Mouse (Mus musculus): ENCODE data around the gene Izumo4. TPM values are rescaled to one million over a fixed set of nuclear protein-coding genes. Genes with fewer than 3 reads are reported as not detected.
A peak's percentile ranks its signal among the peaks of the same experiment; 100 is the strongest.

The Izumo4 gene
- polyA plus RNA-seq, 1 experiment from 2014 or later, result 7.9 TPM

DNA sequence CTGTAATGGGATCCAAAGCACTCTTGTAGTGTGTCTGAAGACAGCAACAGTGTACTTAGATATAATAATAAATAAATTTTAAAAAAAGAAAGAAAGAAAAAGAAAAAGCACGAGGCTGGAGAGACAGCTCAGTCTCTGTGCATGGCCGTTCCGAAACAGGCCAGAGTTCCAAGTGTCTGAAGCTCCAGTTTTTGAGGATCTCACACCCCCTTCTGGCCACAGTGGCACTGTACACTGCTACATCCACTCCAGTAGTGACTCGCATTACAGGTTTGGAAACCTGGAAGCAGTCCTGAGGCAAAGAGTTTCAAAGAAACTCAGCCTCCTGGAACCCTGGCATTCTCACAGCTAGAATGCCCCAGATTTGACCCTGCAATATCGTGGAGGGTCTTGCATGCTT lies 14.1 kb upstream of the Izumo4 start:
- Histone ChIP-seq H3K9ac (replicated peaks) (no peak overlapping the region), H3K4me1 (ENCODE audit: insufficient read depth) (peaks cover 29% of the 10 kb centered on the region), H3K36me3 (replicated peaks; ENCODE audit: insufficient read depth, low read length) (peaks cover 44% of the 10 kb centered on the region), H3K27me3 (ENCODE audit: insufficient read depth, low read length) (no peaks in the 10 kb centered on the region), H3K4me2 (ENCODE audit: low read depth, low read length) (no peak overlapping the region), H3K9me3 (ENCODE audit: low read length) (no peaks in the 10 kb centered on the region), H3K27ac (ENCODE audit: low read depth) (no peak overlapping the region), H3K4me3 (ENCODE audit: low read depth, low read length) (no peak overlapping the region)
- DNase-seq (peak; percentile 84), ATAC-seq (peak; percentile 69)
- 40% methylated on average over 5 of the region's 5 CpGs for WGBS (ENCODE audit: insufficient replicate concordance)
- TF ChIP-seq EP300 (IDR thresholded peaks at IDR 0.05; ENCODE audit: low read depth) (no peak), CTCF (IDR thresholded peaks at IDR 0.05; ENCODE audit: low read depth) (peak; percentile 91)

DNA sequence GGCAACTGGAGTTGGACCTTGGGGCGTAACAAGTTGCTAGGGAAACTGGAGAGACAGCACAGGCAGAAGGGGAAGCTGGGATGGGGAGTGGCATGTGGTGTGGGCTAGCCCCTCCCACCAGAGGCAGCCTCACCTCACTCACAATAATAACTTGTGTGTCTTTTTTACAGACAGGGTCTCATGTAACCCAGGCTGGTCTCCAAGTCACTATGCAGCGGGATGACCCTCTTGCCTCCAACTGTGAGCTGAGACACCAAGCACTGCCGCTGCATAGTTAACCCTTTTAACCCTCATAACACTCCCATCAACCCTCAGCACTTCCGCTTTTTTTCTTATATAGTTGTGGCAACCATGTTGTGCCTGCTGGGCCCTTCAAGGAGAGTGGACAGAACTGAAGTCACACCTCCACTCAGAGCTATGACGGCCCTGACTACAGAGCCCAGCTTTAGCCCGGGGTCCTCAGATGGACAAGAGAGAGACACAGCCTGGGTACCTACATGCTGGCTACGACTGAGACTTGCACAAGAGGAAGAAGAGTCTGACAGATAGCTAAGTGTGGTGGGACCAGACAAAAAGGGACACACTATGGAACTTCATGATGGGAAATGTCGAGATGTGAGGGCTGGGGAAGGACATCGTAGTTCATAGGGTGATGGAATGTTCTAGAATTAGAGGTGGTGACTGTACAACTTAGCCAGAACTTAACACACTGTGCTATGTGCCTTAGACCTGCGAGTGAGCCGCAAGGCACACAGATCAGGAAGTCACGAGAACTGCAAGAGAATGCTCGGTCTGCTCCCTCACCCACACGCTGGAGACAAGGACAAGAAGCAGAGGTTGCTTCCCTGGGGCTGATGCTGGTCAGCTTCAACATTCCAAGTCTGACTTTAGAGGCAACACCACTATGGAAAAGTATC lies 9.5 kb upstream of the Izumo4 start:
- DNase-seq (peak; percentile 57), ATAC-seq (peak; percentile 9; the same call in 1 of the 2 replicates)
- Histone ChIP-seq H3K4me3 (ENCODE audit: low read depth, low read length) (no peak overlapping the region), H3K36me3 (replicated peaks; ENCODE audit: insufficient read depth, low read length) (peaks cover 31% of the 10 kb centered on the region), H3K27ac (ENCODE audit: low read depth) (peak overlapping the region; percentile 95), H3K4me1 (ENCODE audit: insufficient read depth) (peaks cover 55% of the 10 kb centered on the region), H3K9ac (replicated peaks) (no peak overlapping the region; the same call in 1 of the 2 replicates), H3K9me3 (ENCODE audit: low read length) (no peaks in the 10 kb centered on the region), H3K27me3 (ENCODE audit: insufficient read depth, low read length) (no peaks in the 10 kb centered on the region), H3K4me2 (ENCODE audit: low read depth, low read length) (peak overlapping the region; percentile 42; the same call in 1 of the 2 replicates)
- WGBS (ENCODE audit: insufficient replicate concordance), result 43% methylated on average over 14 of the region's 14 CpGs
- TF ChIP-seq EP300 (IDR thresholded peaks at IDR 0.05; ENCODE audit: low read depth) (no peak), CTCF (IDR thresholded peaks at IDR 0.05; ENCODE audit: low read depth) (no peak)

DNA sequence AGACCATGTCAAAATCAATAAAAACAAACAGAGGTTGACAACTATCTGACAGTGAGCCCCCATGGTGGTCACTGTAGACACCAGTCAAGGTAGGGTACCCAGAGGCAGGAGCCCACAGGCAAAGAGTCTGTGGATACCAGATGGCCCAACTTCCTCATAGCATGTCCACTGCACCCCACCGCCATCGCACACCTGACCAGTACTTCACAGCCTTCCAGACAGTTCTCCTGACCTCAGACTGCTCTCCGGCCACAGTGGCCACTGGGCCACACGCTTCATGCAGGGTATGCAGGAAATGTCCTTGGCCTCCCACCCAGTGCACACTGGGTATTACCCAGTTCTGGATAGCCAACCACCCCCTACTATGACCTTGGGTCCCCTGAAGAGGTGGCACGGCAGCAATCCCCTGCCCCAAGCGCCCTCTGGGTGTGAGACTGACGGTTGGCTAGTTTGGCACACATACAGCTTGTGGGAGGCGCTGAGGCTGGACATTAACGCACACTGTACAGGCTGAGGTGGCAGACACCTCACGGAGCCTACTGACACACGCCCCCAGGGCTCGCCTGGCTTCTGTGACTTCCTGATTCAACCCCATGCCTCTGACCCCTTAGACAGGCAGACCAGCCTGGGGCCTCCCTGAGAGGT lies 8.5 kb upstream of the Izumo4 start:
- DNase-seq, result no peak
- Histone ChIP-seq H3K4me2 (ENCODE audit: low read depth, low read length) (peak overlapping the region; percentile 42; the same call in 1 of the 2 replicates), H3K27ac (ENCODE audit: low read depth) (peak overlapping the region; percentile 95), H3K4me1 (ENCODE audit: insufficient read depth) (peaks cover 65% of the 10 kb centered on the region), H3K36me3 (replicated peaks; ENCODE audit: insufficient read depth, low read length) (peaks cover 31% of the 10 kb centered on the region), H3K4me3 (ENCODE audit: low read depth, low read length) (no peak overlapping the region), H3K27me3 (ENCODE audit: insufficient read depth, low read length) (no peaks in the 10 kb centered on the region), H3K9ac (replicated peaks) (peak overlapping the region; percentile 11; the same call in 1 of the 2 replicates), H3K9me3 (ENCODE audit: low read length) (no peaks in the 10 kb centered on the region)
- WGBS (ENCODE audit: insufficient replicate concordance), result 69% methylated on average over 12 of the region's 12 CpGs
- no peak for ATAC-seq
- no peak for TF ChIP-seq EP300 (IDR thresholded peaks at IDR 0.05; ENCODE audit: low read depth)
- no peak for TF ChIP-seq CTCF (IDR thresholded peaks at IDR 0.05; ENCODE audit: low read depth)

DNA sequence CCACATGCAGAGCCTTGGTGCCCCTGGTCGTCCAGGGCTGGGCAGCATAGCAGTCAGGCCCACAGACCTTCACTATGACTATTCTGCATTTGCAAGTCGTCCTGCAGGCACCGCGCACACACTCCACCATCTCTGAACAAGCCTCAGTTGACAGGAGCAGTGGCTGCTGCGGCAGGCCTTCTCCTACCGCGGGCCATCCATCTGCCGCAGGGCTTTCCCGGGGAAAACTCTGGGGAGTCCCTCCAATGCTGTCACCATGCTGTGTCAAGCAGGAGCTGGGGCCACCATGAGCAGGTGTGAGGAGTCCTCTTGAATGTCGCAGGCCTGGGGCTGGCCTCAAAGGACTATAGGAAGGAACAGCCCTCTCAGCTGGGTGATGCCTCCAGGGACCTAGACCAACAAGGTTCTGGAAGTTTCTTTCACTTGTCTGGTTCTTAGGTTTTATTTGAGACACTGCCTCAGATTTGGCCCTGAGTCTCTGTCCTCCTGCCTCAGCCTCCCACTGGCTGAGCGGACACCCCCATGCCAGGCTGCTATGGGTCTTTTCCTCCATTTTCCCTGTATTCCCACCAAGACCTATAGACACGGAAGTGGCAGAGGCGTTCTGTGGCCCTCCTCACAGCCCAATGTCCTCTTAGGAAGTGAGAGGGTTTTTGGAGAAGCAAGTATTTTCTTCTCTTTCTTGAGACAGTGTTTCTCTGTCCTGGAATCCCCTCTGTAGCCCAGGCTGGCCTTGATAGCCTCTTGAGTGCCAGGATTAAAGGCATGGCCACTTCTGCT lies 7.6 kb upstream of the Izumo4 start:
- peak overlapping the region; percentile 95 for H3K27ac ChIP-seq (ENCODE audit: low read depth)
- peak overlapping the region; percentile 48 for H3K9ac ChIP-seq (replicated peaks)
- DNase-seq (no peak), ATAC-seq (no peak)
- no peaks in the 10 kb centered on the region for H3K9me3 ChIP-seq (ENCODE audit: low read length)
- H3K4me1 ChIP-seq (ENCODE audit: insufficient read depth), result peaks cover 73% of the 10 kb centered on the region
- TF ChIP-seq CTCF (IDR thresholded peaks at IDR 0.05; ENCODE audit: low read depth) (no peak), EP300 (IDR thresholded peaks at IDR 0.05; ENCODE audit: low read depth) (no peak)
- 0 out of 2 replicates have a peak overlapping the region, but pooled peaks have one; percentile 8 for H3K4me3 ChIP-seq (ENCODE audit: low read depth, low read length)
- H3K4me2 ChIP-seq (ENCODE audit: low read depth, low read length), result peak overlapping the region; percentile 50
- WGBS (ENCODE audit: insufficient replicate concordance), result 80% methylated on average over 13 of the region's 13 CpGs
- peaks cover 28% of the 10 kb centered on the region for H3K36me3 ChIP-seq (replicated peaks; ENCODE audit: insufficient read depth, low read length)
- H3K27me3 ChIP-seq (ENCODE audit: insufficient read depth, low read length), result no peaks in the 10 kb centered on the region

DNA sequence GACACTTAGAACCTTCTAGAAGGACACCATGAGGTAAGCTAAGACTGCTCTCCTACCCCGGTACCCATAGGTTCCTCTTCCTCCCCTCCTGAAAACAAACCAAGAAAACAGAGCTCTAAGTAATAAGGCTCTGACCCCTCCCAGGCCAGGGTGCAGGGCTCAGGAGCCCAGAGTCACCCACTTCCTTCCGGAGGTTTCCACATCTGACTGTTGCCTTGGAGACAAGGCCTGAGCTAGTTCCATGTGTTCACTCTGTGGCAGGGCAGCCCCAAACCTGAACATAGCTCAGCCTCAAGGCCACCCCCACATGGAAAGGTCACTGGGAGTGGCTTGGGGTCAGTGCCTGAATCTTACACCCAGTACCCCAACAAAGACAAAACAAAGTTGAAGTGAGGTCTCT lies 6.8 kb upstream of the Izumo4 start:
- H3K27ac ChIP-seq (ENCODE audit: low read depth), result peak overlapping the region; percentile 95
- peaks cover 81% of the 10 kb centered on the region for H3K4me1 ChIP-seq (ENCODE audit: insufficient read depth)
- peak; percentile 53; the same call in 1 of the 2 replicates for TF ChIP-seq EP300 (IDR thresholded peaks at IDR 0.05; ENCODE audit: low read depth)
- no peak for TF ChIP-seq CTCF (IDR thresholded peaks at IDR 0.05; ENCODE audit: low read depth)
- ATAC-seq (peak; percentile 37), DNase-seq (peak; percentile 78)
- peak overlapping the region; percentile 48 for H3K9ac ChIP-seq (replicated peaks)
- no peaks in the 10 kb centered on the region for H3K9me3 ChIP-seq (ENCODE audit: low read length)
- H3K36me3 ChIP-seq (replicated peaks; ENCODE audit: insufficient read depth, low read length), result peaks cover 19% of the 10 kb centered on the region
- H3K4me3 ChIP-seq (ENCODE audit: low read depth, low read length), result 0 out of 2 replicates have a peak overlapping the region, but pooled peaks have one; percentile 8
- H3K27me3 ChIP-seq (ENCODE audit: insufficient read depth, low read length), result no peaks in the 10 kb centered on the region
- H3K4me2 ChIP-seq (ENCODE audit: low read depth, low read length), result peak overlapping the region; percentile 50
- WGBS (ENCODE audit: insufficient replicate concordance), result 27% methylated on average over 2 of the region's 2 CpGs
